Mouse (Mus musculus) kidney, adult 2 months (tissue): ENCODE data around the gene Tspan4.

Experiments used
- CTCF ChIP-seq: fragments of 200-500 bp; conservative IDR thresholded peaks from 2 replicates; pipeline ENCODE4 v1.5.1; 2011; ENCODE audit warnings: low read depth, mild to moderate bottlenecking, control low read depth, low read length, moderate library complexity, mixed read lengths; ENCODE audit not compliant: insufficient read depth, insufficient read length
- POLR2A ChIP-seq: fragments of 200-500 bp; IDR thresholded peaks from one replicate; pipeline ENCODE4 v1.6.1; 2011; ENCODE audit warnings: low read depth, low read length, control low read depth

- TF ChIP-seq CTCF (peak; percentile 81), POLR2A (no peak)
Measured at GRCm38 (mm10) chr7:141440613-141441012, 34.4 kb upstream of the Tspan4 start.
